Mouse (Mus musculus): Measurements from ENCODE around the gene Cic. TPM values are rescaled to one million over a fixed set of nuclear protein-coding genes. Genes with fewer than 3 reads are reported as not detected.

Gene Cic
- total and polyA plus RNA-seq, 2 experiments from 2014 or later: 31.3 to 121 TPM

- Histone ChIP-seq H3K4me3 (ENCODE audit: low read depth, low read length) (no peak overlapping the region; the same call in 1 of the 2 replicates), H3K9ac (no peak overlapping the region), H3K27me3 (ENCODE audit: insufficient read depth, low read length) (no peaks in the 10 kb centered on the region), H3K4me1 (ENCODE audit: insufficient read depth) (peaks cover 12% of the 10 kb centered on the region), H3K9me3 (ENCODE audit: low read length) (no peaks in the 10 kb centered on the region), H3K36me3 (ENCODE audit: insufficient read depth) (peaks cover 31% of the 10 kb centered on the region), H3K27ac (ENCODE audit: low read depth, low read length) (no peak overlapping the region), H3K4me2 (ENCODE audit: low read depth) (peak overlapping the region; percentile 96)
- DNase-seq (no peak), ATAC-seq (no peak)
- 82% methylated on average over 10 of the region's 10 CpGs for WGBS
- TF ChIP-seq CTCF (IDR thresholded peaks at IDR 0.05; ENCODE audit: low read depth): no peak
Measured at GRCm38 (mm10) chr7:25222275-25222967, 45.1 kb upstream of the Cic start.

- H3K36me3 ChIP-seq (ENCODE audit: insufficient read depth): peaks cover 83% of the 10 kb centered on the region
- TF ChIP-seq CTCF (IDR thresholded peaks at IDR 0.05; ENCODE audit: low read depth): no peak
- 90% methylated on average over 1 of the region's 1 CpGs for WGBS
- H3K9ac ChIP-seq: no peak overlapping the region
- ATAC-seq (no peak), DNase-seq (no peak)
- no peaks in the 10 kb centered on the region for H3K9me3 ChIP-seq (ENCODE audit: low read length)
- H3K4me1 ChIP-seq (ENCODE audit: insufficient read depth): no peaks in the 10 kb centered on the region
- H3K27me3 ChIP-seq (ENCODE audit: insufficient read depth, low read length): no peaks in the 10 kb centered on the region
- no peak overlapping the region for H3K4me3 ChIP-seq (ENCODE audit: low read depth, low read length)
- no peak overlapping the region for H3K27ac ChIP-seq (ENCODE audit: low read depth, low read length)
- H3K4me2 ChIP-seq (ENCODE audit: low read depth): no peak overlapping the region
Measured at GRCm38 (mm10) chr7:25227523-25228300, 39.8 kb upstream of the Cic start.

- no peak overlapping the region for H3K27ac ChIP-seq (ENCODE audit: low read depth, low read length)
- H3K4me1 ChIP-seq (ENCODE audit: insufficient read depth): no peaks in the 10 kb centered on the region
- DNase-seq (no peak), ATAC-seq (no peak)
- peaks cover 94% of the 10 kb centered on the region for H3K36me3 ChIP-seq (ENCODE audit: insufficient read depth)
- no peak overlapping the region for H3K9ac ChIP-seq
- no peak overlapping the region for H3K4me3 ChIP-seq (ENCODE audit: low read depth, low read length)
- no peak for TF ChIP-seq CTCF (IDR thresholded peaks at IDR 0.05; ENCODE audit: low read depth)
- WGBS: 82% methylated on average over 9 of the region's 9 CpGs
- H3K9me3 ChIP-seq (ENCODE audit: low read length): no peaks in the 10 kb centered on the region
- H3K4me2 ChIP-seq (ENCODE audit: low read depth): no peak overlapping the region
- H3K27me3 ChIP-seq (ENCODE audit: insufficient read depth, low read length): no peaks in the 10 kb centered on the region
Measured at GRCm38 (mm10) chr7:25230690-25231285, 36.7 kb upstream of the Cic start.

- ATAC-seq: no peak
- Histone ChIP-seq H3K4me2 (ENCODE audit: low read depth) (no peak overlapping the region), H3K36me3 (ENCODE audit: insufficient read depth) (peaks cover 80% of the 10 kb centered on the region), H3K9ac (no peak overlapping the region), H3K9me3 (ENCODE audit: low read length) (no peaks in the 10 kb centered on the region), H3K4me3 (ENCODE audit: low read depth, low read length) (no peak overlapping the region), H3K27me3 (ENCODE audit: insufficient read depth, low read length) (no peaks in the 10 kb centered on the region), H3K4me1 (ENCODE audit: insufficient read depth) (peaks cover 11% of the 10 kb centered on the region), H3K27ac (ENCODE audit: low read depth, low read length) (no peak overlapping the region)
- no peak for DNase-seq
- peak; percentile 47 for TF ChIP-seq CTCF (IDR thresholded peaks at IDR 0.05; ENCODE audit: low read depth)
- WGBS: 58% methylated on average over 5 of the region's 5 CpGs
Measured at GRCm38 (mm10) chr7:25232101-25232648, 35.3 kb upstream of the Cic start.

DNA sequence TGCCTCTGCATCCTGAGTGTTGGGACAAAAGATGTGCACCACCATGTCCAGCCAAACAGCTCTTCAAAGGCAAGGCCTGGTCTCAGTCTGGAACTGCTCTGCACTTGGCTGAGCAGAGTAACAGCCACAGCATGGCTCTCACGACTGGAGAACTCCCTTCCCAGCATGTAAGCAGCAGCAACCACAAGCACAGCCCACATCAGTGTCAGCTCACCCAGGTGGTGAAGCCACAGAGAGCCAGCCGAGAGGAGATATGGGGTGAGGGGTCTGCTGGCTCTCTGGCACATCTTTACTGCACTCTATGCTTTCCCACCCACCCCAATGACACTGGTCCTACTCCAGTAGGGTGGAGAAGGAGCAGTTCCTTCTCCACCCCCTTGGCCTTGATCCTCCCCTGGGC, 34.4 kb upstream of the Cic start:
- no peaks in the 10 kb centered on the region for H3K27me3 ChIP-seq (ENCODE audit: insufficient read depth, low read length)
- H3K4me3 ChIP-seq (ENCODE audit: low read depth, low read length): no peak overlapping the region
- ATAC-seq (no peak), DNase-seq (no peak)
- peaks cover 71% of the 10 kb centered on the region for H3K36me3 ChIP-seq (ENCODE audit: insufficient read depth)
- no peaks in the 10 kb centered on the region for H3K9me3 ChIP-seq (ENCODE audit: low read length)
- 86% methylated on average over 2 of the region's 2 CpGs for WGBS
- H3K4me2 ChIP-seq (ENCODE audit: low read depth): no peak overlapping the region
- H3K27ac ChIP-seq (ENCODE audit: low read depth, low read length): no peak overlapping the region
- peaks cover 11% of the 10 kb centered on the region for H3K4me1 ChIP-seq (ENCODE audit: insufficient read depth)
- TF ChIP-seq CTCF (IDR thresholded peaks at IDR 0.05; ENCODE audit: low read depth): no peak
- H3K9ac ChIP-seq: no peak overlapping the region

GRCm38 (mm10) chr7:25235526-25235925, 32.0 kb upstream of the Cic start:
- H3K9me3 ChIP-seq (ENCODE audit: low read length): no peaks in the 10 kb centered on the region
- peaks cover 47% of the 10 kb centered on the region for H3K36me3 ChIP-seq (ENCODE audit: insufficient read depth)
- H3K4me2 ChIP-seq (ENCODE audit: low read depth): no peak overlapping the region
- peaks cover 11% of the 10 kb centered on the region for H3K4me1 ChIP-seq (ENCODE audit: insufficient read depth)
- H3K27me3 ChIP-seq (ENCODE audit: insufficient read depth, low read length): no peaks in the 10 kb centered on the region
- DNase-seq (no peak), ATAC-seq (no peak)
- no peak overlapping the region for H3K27ac ChIP-seq (ENCODE audit: low read depth, low read length)
- no peak for TF ChIP-seq CTCF (IDR thresholded peaks at IDR 0.05; ENCODE audit: low read depth)
- no peak overlapping the region for H3K9ac ChIP-seq
- 85% methylated on average over 5 of the region's 5 CpGs for WGBS
- no peak overlapping the region for H3K4me3 ChIP-seq (ENCODE audit: low read depth, low read length)
